Mouse (Mus musculus) forebrain, embryonic 11.5 days (tissue): ENCODE measurements around the gene Prtg. TPM values are rescaled to one million over a fixed set of nuclear protein-coding genes. Genes with fewer than 3 reads are reported as not detected.

Source experiments
- ATAC-seq: fragments of 200-750 bp; cut with Nextera tagmentation; replicated peaks from 2 replicates; pipeline ENCODE4 v1.8.0; 2017; ENCODE audit warnings: moderate TSS enrichment; ENCODE audit not compliant: low FRiP score
- DNase-seq: peaks from one replicate; pipeline ENCODE4 v3.0.0-alpha.2; 2017; ENCODE audit warnings: low spot score
- H3K27ac ChIP-seq: fragments of 300-500 bp; sonication (generic); 2 replicates; pipeline ENCODE4 v1.5.1; 2014; ENCODE audit warnings: low read depth, low read length
- H3K27me3 ChIP-seq: fragments of 300-500 bp; sonication (generic); 2 replicates; pipeline ENCODE4 v1.6.1; 2014; ENCODE audit warnings: mild to moderate bottlenecking, low read length, mixed read lengths; ENCODE audit not compliant: control insufficient read depth, insufficient read depth
- H3K36me3 ChIP-seq: fragments of 300-500 bp; sonication (generic); 2 replicates; pipeline ENCODE4 v1.6.1; 2014; ENCODE audit warnings: mild to moderate bottlenecking, low read length, moderate library complexity, mixed read lengths; ENCODE audit not compliant: control insufficient read depth, insufficient read depth
- H3K4me1 ChIP-seq: fragments of 300-500 bp; sonication (generic); replicated peaks from 2 replicates; pipeline ENCODE4 v1.6.1; 2014; ENCODE audit warnings: low read length, mixed read lengths; ENCODE audit not compliant: control insufficient read depth, insufficient read depth
- H3K4me2 ChIP-seq: fragments of 300-500 bp; sonication (generic); 2 replicates; pipeline ENCODE4 v1.6.1; 2014; ENCODE audit warnings: low read depth, mild to moderate bottlenecking, low read length, moderate library complexity, mixed read lengths; ENCODE audit not compliant: severe bottlenecking
- H3K4me3 ChIP-seq: fragments of 300-500 bp; sonication (generic); 2 replicates; pipeline ENCODE4 v1.5.1; 2014; ENCODE audit warnings: low read depth, low read length
- H3K9ac ChIP-seq: fragments of 300-500 bp; sonication (generic); 2 replicates; pipeline ENCODE4 v1.6.1; 2014; ENCODE audit warnings: low read length
- H3K9me3 ChIP-seq: fragments of 300-500 bp; sonication (generic); 2 replicates; pipeline ENCODE4 v1.6.1; 2016; ENCODE audit warnings: low read length, mixed read lengths; ENCODE audit not compliant: control insufficient read depth
- WGBS: fragments of 180-500 bp; shearing (Covaris S2); extraction: QIAGEN DNeasy Blood & Tissue Kit; methylation state at CpG from one replicate; pipeline ENCODE4 v1.1.7; 2014; 5-methylcytosine and 5-hydroxymethylcytosine counted together
- polyA plus RNA-seq: library from polyadenylated mRNA; unstranded; fragments of >200 nt; fragmentation: Nextera tagmentation; extraction: Ambion mirVana; gene quantifications from 2 replicates; pipeline ENCODE4 v1.2.1, GENCODE M21; 2014

Gene Prtg
- polyA plus RNA-seq, 1 experiment from 2014 or later = 3.6 TPM

- Histone ChIP-seq H3K36me3 (no peaks in the 10 kb centered on the region; the same call in 1 of the 2 replicates), H3K27me3 (peaks cover 10% of the 10 kb centered on the region), H3K9me3 (no peaks in the 10 kb centered on the region), H3K4me1 (peaks cover 7% of the 10 kb centered on the region), H3K4me3 (no peak overlapping the region), H3K9ac (no peak overlapping the region), H3K27ac (no peak overlapping the region), H3K4me2 (no peak overlapping the region)
- DNase-seq (no peak), ATAC-seq (no peak)
- WGBS = 91% methylated on average over 24 of the region's 24 CpGs
Measured at GRCm38 (mm10) chr9:72856721-72857120, 50.0 kb downstream of the Prtg start.

DNA sequence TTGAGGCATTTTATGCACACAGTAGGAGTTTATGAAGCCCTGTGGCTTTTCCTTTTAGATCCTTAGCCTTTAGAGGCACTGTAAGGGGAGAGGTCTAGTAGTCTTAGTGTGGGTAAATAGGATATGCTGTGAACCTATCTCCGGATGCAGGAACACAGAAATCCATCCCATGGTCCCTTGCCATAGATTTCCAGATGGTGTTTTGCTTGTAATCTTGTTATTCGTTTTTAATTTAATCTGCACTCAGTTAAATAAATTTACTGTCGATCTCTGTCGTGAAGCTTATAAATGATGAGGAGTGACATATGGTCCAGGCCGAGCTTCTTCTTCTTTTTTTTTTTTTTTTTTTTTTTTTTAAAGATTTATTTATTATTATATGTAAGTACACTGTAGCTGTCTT, 54.1 kb downstream of the Prtg start:
- no peaks in the 10 kb centered on the region; the same call in 1 of the 2 replicates for H3K36me3 ChIP-seq
- no peak for DNase-seq

DNA sequence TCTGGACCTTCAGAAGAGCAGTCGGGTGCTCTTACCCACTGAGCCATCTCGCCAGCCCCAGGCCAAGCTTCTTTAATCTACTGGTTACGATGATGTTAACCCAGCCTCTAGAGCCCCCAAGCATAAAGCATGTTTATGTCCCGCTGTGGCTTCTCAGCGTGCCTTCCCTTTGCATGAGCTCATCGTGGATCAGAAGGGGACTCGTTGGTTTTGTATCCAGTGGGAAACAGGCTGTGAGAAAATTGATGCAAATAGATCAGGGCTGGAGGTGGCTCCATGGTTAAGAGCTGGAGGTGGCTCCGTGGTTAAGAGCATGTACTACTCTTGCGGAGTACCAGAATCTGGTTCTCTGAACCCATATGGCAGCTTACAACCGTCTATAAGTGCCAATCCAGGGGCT, 54.6 kb downstream of the Prtg start:
- WGBS = 86% methylated on average over 10 of the region's 10 CpGs
- H3K4me2 ChIP-seq = no peak overlapping the region
- H3K27me3 ChIP-seq = peaks cover 3% of the 10 kb centered on the region; the same call in 1 of the 2 replicates
- no peak overlapping the region for H3K9ac ChIP-seq
- no peaks in the 10 kb centered on the region for H3K4me1 ChIP-seq
- H3K9me3 ChIP-seq = no peaks in the 10 kb centered on the region
- ATAC-seq = no peak
- H3K4me3 ChIP-seq = no peak overlapping the region
- H3K36me3 ChIP-seq = no peaks in the 10 kb centered on the region; the same call in 1 of the 2 replicates
- DNase-seq = no peak
- H3K27ac ChIP-seq = no peak overlapping the region

More for the DNA sequence above, 54.1 kb downstream of the Prtg start:
- no peak overlapping the region for H3K9ac ChIP-seq
- ATAC-seq = no peak
- H3K27me3 ChIP-seq = peaks cover 3% of the 10 kb centered on the region; the same call in 1 of the 2 replicates
- H3K27ac ChIP-seq = no peak overlapping the region
- H3K9me3 ChIP-seq = no peaks in the 10 kb centered on the region
- H3K4me3 ChIP-seq = no peak overlapping the region
- H3K4me1 ChIP-seq = no peaks in the 10 kb centered on the region
- H3K4me2 ChIP-seq = no peak overlapping the region
- 90% methylated on average over 5 of the region's 5 CpGs for WGBS

DNA sequence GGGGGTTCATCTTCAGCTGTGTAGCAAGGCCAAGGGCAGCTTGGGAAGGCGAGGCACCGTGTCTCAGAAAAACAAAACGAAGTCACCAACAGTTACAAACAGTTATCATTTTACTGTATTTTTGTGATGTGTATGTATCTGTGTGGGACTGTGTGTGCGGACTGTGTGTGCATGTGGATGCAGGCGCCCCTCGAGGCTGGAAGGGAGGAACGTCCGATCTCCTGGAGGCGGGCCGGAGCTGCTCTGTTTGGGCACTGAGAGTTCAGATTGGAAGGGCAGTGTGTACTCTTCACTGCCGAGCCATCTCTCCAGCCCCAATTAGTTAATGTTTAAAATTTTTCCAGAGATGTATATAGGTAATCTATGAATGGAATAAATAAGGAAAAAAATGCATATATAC, 55.5 kb downstream of the Prtg start:
- H3K36me3 ChIP-seq = no peaks in the 10 kb centered on the region; the same call in 1 of the 2 replicates
- no peaks in the 10 kb centered on the region; the same call in 1 of the 2 replicates for H3K27me3 ChIP-seq
- no peak overlapping the region for H3K9ac ChIP-seq
- no peak overlapping the region for H3K4me3 ChIP-seq
- H3K27ac ChIP-seq = no peak overlapping the region
- H3K4me1 ChIP-seq = no peaks in the 10 kb centered on the region
- 86% methylated on average over 11 of the region's 11 CpGs for WGBS
- ATAC-seq (no peak), DNase-seq (no peak)
- H3K4me2 ChIP-seq = no peak overlapping the region
- no peaks in the 10 kb centered on the region for H3K9me3 ChIP-seq

- WGBS = 93% methylated on average over 4 of the region's 4 CpGs
- Histone ChIP-seq H3K27ac (no peak overlapping the region), H3K4me3 (no peak overlapping the region), H3K4me2 (no peak overlapping the region), H3K4me1 (no peaks in the 10 kb centered on the region), H3K36me3 (no peaks in the 10 kb centered on the region; the same call in 1 of the 2 replicates), H3K9me3 (no peaks in the 10 kb centered on the region), H3K27me3 (no peaks in the 10 kb centered on the region), H3K9ac (no peak overlapping the region)
- DNase-seq (no peak), ATAC-seq (no peak)
Measured at GRCm38 (mm10) chr9:72862955-72863354, 56.3 kb downstream of the Prtg start.

DNA sequence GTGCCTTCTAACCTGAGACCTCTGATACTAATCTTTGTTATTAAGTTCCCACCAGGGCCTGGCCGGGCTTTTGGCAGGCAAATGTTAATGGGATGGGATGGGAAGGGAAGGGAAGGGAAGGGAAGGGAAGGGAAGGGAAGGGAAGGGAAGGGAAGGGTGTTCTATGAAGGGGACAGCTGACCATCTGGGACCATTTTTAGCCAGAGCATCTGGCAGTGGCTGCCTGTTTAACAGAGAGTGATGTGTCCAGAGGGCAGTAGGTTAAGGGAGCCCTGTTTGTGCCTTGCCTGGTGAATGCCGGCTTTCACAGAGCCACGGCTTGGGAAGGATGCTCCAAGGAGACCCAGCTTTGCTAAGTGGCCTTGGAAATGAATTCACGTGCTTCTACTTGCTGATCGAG, 57.1 kb downstream of the Prtg start:
- Histone ChIP-seq H3K27ac (no peak overlapping the region), H3K4me2 (no peak overlapping the region), H3K9ac (no peak overlapping the region), H3K4me3 (no peak overlapping the region), H3K4me1 (no peaks in the 10 kb centered on the region), H3K9me3 (no peaks in the 10 kb centered on the region), H3K27me3 (no peaks in the 10 kb centered on the region), H3K36me3 (no peaks in the 10 kb centered on the region; the same call in 1 of the 2 replicates)
- ATAC-seq (no peak), DNase-seq (no peak)
- 32% methylated on average over 5 of the region's 5 CpGs for WGBS

DNA sequence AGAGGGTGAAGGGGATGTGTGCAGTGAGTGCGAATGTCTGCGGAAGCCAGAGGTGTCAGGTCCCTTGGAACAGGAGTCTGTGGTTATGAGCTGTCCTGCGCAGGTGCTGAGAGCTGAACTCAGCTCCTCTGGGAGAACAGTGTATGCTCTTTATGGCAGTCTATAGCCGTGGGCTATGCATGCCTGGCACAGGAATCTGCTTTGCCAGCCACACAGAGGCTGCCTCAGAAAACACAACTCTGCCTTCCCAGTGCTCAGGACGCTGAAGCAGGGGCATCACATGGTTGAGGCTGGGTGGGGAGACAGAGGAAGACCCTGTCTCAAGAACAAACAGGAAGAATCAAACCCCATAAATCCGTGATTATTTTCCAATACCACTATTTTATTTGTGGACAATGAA, 60.8 kb downstream of the Prtg start:
- Histone ChIP-seq H3K4me1 (peaks cover 8% of the 10 kb centered on the region), H3K27me3 (no peaks in the 10 kb centered on the region), H3K4me3 (no peak overlapping the region), H3K27ac (no peak overlapping the region), H3K36me3 (no peaks in the 10 kb centered on the region), H3K4me2 (no peak overlapping the region), H3K9ac (no peak overlapping the region), H3K9me3 (no peaks in the 10 kb centered on the region)
- ATAC-seq (no peak), DNase-seq (no peak)
- WGBS = 87% methylated on average over 6 of the region's 6 CpGs

- Histone ChIP-seq H3K4me2 (no peak overlapping the region), H3K36me3 (no peaks in the 10 kb centered on the region), H3K27ac (no peak overlapping the region), H3K4me1 (peaks cover 10% of the 10 kb centered on the region), H3K9me3 (no peaks in the 10 kb centered on the region), H3K27me3 (no peaks in the 10 kb centered on the region), H3K9ac (no peak overlapping the region), H3K4me3 (no peak overlapping the region)
- ATAC-seq (no peak), DNase-seq (no peak)
- 81% methylated on average over 2 of the region's 2 CpGs for WGBS
Measured at GRCm38 (mm10) chr9:72868774-72869173, 62.1 kb downstream of the Prtg start.

DNA sequence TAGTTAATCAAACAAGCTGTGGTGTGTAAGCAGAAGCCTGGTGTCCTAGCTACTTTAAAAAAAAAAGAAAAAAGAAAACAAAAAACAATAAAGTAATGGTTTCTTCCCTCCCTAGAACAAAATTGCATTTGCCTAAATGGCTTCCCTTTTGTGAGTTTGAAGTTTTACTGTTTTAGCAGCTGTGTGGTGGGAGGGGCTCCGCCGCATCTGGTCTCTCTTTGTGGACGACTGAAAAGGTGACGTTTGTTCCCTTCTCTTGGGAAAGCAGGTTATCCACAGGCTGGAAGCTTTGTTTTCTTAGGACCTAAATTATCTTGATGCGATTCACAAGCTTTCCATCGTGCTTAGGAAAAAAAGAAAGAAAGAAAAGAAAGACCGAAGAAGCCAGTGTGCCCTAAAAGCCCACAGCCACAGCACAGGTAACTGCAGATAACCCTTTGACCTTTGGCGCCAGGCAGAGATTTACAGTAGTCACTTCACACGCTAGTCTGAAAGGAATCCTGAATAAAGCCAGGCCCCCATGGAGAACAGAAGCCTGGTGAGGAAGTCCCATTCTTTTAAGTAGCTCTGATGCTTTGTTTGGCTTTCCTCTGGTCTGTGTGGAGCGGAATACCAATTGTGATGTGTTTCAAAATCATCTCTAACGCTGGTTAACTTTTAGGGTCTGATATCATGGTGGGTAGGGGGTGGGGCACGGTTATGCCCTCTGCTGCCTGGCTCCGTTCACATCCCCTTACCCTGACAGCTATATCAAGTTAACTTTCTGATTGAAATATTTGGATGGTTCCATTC, 65.0 kb downstream of the Prtg start:
- 0 out of 2 replicates have a peak overlapping the region, but pooled peaks have one; percentile 18 for H3K9ac ChIP-seq
- no peaks in the 10 kb centered on the region for H3K27me3 ChIP-seq
- no peaks in the 10 kb centered on the region for H3K9me3 ChIP-seq
- no peak overlapping the region for H3K4me3 ChIP-seq
- no peak overlapping the region for H3K4me2 ChIP-seq
- DNase-seq (no peak), ATAC-seq (no peak)
- peaks cover 10% of the 10 kb centered on the region for H3K4me1 ChIP-seq
- no peaks in the 10 kb centered on the region for H3K36me3 ChIP-seq
- WGBS = 17% methylated on average over 13 of the region's 13 CpGs
- H3K27ac ChIP-seq = peak overlapping the region; percentile 31; the same call in 1 of the 2 replicates
